Mouse (Mus musculus): ENCODE measurements around the gene Srxn1.
"Not testable (repeated sequence)": the region's sequence is repeated elsewhere in the genome, so short reads cannot be mapped to it uniquely, and the experiment has no call there.

Gene Srxn1

GRCm38 (mm10) chr2:152105318-152106224, at the start of gene Srxn1:
Gene Srxn1 (plus strand): TSS chr2:152105516.
- DNase-seq (ENCODE audit: low read depth) = peak; percentile 94

GRCm38 (mm10) chr2:152056368-152057251, 48.7 kb upstream of the Srxn1 start:
- DNase-seq (ENCODE audit: low read depth) = peak; percentile 56

DNA sequence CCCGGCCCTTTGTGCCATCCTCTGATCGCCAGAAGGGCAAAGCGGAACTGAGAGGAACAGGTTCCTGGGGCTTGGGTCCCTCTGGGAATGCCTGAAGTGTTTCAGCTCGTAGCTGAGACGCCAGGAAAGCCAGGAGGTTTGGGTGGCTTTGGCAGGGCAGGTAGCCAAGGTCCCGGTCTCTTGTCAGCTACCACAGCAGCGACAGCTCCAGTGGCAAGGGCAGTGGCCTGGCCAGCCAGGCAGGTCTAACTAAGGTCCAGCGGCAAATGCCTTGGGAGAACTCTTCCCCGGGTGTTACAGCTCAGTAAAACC, 48.1 kb upstream of the Srxn1 start:
- DNase-seq (ENCODE audit: low read depth) = no peak

GRCm38 (mm10) chr2:152062817-152063216, 42.5 kb upstream of the Srxn1 start:
- not testable (repeated sequence) for DNase-seq (ENCODE audit: low read depth)

DNA sequence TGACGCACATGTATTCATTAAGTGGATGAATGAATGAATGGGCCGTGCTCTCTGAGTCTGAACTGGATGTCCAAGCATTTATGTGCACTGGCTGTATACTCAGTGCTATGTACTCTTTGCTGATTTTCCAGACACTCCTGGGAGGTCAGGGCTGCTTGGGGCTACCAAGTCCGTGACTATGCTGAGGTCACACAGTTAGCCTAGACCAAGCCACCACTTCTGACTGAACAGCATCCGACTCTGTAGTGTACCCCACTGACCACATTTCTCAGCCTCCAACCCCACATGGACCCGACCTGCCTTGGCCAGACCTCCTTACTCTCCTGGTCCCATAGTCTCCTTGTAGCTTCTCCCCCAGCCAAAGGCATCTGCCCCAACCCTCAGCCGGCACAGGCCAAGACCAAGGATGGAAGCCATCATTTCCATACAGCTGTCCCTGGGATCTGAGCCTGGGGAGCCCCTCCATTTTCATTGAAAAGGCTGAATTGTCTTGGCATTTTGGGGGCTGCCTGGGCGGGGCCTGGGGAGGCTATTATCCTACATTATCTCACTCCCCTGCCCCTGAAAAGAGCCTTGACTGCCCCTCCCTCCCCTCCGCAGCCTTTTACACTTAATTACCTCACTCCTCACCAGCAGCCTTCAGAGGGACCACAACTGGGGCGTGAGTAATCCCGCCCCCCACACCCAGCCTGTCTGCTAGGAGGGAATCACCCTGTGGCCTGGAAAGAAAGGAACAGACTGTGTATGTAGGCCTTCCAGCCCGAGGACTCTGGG, 36.5 kb upstream of the Srxn1 start:
- DNase-seq (ENCODE audit: low read depth) = no peak

DNA sequence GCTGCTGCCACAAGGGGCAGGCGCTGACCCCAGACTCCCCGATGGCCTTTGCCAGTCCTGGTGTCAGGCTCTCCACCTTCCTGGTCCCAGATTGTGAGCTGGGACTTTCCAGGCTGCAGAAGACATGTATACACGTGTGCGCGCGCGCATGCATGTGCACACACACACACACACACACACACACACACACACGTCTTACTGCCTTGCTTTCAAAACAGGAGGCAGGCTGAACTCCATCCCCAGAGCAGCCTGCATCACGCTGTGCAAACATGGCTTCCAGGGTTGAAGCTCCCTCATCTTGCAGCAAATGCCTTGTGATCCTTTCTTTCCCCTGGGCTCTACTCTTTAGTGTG, 35.9 kb upstream of the Srxn1 start:
- DNase-seq (ENCODE audit: low read depth) = no peak

DNA sequence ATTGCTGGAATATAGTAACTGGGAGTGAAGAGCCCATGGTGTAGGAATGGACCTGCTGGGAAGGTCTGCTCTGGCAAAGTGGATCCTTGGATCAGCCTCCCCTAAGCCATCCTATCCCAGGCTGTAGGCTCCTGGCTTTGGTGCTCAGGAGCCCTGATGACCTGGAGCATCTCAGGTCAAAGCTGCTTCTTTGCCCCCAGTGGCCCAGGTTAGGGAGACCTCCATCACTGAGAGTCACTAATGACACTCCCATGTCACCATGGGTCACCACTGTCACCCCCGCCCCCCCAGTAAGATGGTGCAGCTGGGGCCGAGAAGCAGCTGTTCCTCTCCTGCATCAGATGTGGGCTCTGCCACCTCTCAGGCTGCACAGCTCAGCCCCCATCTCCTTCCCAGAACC, 35.4 kb upstream of the Srxn1 start:
- DNase-seq (ENCODE audit: low read depth) = no peak

GRCm38 (mm10) chr2:152074521-152074920, 30.8 kb upstream of the Srxn1 start:
- no peak for DNase-seq (ENCODE audit: low read depth)

GRCm38 (mm10) chr2:152075294-152075889, 29.9 kb upstream of the Srxn1 start:
- DNase-seq (ENCODE audit: low read depth) = no peak

GRCm38 (mm10) chr2:152077337-152077736, 28.0 kb upstream of the Srxn1 start:
- DNase-seq (ENCODE audit: low read depth) = no peak

GRCm38 (mm10) chr2:152080685-152081541, 24.4 kb upstream of the Srxn1 start, which contains the start of gene Scrt2:
Gene Scrt2 (plus strand): TSS chr2:152081529.
- no peak for DNase-seq (ENCODE audit: low read depth)

- DNase-seq (ENCODE audit: low read depth) = peak; percentile 32
Observed at GRCm38 (mm10) chr2:152081641-152082448, 23.5 kb upstream of the Srxn1 start.

DNA sequence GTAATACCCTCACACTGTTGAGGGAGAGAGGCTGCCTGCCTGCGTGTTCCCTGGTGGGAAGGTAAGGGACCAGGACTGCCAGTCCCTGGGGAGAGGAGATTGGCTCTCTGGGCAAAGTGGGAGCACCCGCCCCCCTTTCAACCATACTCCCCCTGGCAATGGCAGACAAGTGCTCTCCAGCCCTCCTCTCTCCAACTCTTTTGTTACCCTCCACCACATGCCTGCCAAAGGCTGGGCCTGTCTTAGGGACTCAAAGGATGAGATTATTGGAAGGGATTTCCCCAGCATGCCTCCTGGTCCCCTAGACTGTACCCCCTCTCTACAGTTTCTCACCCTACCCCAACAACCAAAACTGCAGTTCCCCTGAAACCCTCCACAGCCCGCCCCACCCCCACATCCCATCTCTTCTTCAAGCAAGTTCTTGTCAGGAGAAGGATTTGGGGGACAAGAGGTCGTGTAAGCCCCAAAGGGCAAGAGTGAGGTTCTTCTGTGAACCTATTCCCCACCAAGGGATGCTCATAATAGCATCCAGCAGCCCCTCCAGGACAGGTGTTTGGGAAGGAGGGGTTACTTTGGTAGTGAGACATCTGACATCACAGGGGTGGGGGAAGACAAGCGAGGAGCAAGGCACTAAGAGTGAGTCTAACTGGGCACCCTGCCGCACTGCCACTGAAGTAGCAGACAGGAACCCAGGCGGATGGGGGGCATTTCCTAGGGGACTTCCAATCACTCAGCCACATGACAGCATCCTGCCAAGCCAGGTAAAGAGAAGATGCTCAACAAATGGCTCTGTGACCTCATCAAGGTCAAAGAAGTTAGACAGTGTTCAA, 22.6 kb upstream of the Srxn1 start:
- DNase-seq (ENCODE audit: low read depth) = no peak

DNA sequence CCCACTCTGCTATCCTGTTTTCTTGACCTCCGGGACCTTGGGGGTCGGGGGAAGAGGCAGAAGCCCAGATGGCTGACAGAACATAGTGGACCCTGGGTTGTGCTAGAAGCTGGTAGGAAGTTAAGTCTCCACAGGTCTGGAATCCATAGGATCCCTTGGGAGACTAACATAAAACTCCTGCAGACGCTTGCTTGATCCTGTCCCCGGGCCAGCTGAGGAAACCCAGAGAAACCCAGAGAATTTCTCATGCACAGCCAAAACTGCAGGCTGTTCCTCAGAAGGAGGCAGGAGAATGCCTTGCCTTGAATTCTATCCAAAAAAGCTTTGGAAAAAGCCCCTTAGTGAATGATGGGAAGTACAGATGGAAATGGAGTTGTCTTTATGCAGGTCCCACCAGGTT, 21.9 kb upstream of the Srxn1 start:
- DNase-seq (ENCODE audit: low read depth) = no peak

GRCm38 (mm10) chr2:152084298-152084697, 21.0 kb upstream of the Srxn1 start:
- no peak for DNase-seq (ENCODE audit: low read depth)

- DNase-seq (ENCODE audit: low read depth) = peak; percentile 22
Observed at GRCm38 (mm10) chr2:152085414-152085813, 19.9 kb upstream of the Srxn1 start.

GRCm38 (mm10) chr2:152086451-152086850, 18.9 kb upstream of the Srxn1 start:
- DNase-seq (ENCODE audit: low read depth) = peak; percentile 18

DNA sequence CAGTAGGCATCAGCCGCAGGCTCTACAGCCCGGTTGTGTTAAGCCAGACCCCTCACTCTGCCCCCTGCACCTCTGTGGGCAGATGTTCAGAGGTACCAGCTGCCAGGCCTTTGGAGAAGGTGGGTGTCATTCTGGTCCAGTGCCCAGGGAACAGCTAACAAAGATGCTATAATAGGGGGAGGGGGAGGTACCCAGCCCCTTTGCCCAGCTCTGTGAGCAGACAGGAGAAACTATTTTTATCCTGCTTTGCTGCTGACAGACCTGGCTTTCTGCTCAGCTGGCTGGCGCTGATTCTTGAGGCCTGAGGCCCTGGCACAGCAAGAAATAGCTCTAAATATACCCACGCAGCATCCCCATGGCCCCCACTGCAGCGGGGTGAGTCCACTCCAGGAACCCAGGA, 18.2 kb upstream of the Srxn1 start:
- DNase-seq (ENCODE audit: low read depth) = no peak

- peak; percentile 44 for DNase-seq (ENCODE audit: low read depth)
Observed at GRCm38 (mm10) chr2:152089078-152089477, 16.2 kb upstream of the Srxn1 start.
